Mouse (Mus musculus) gastrocnemius, postnatal 14 days (tissue): Measurements from ENCODE around the gene Serpina3b. TPM values are rescaled to one million over a fixed set of nuclear protein-coding genes. Genes with fewer than 3 reads are reported as not detected.
"Not testable (repeated sequence)": the region's sequence is repeated elsewhere in the genome, so short reads cannot be mapped to it uniquely, and the experiment has no call there.

Experiments
- DNase-seq: peaks from one replicate; pipeline ENCODE4 v3.0.0; 2021; ENCODE audit warnings: mixed read lengths
- intact Hi-C: fragments of 180-260 bp; cut with DNase I; formaldehyde crosslinking; loops from one replicate; pipeline ENCODE4 v1.15.1; 2025; ENCODE audit warnings: low total_unique reads
- long read RNA-seq, 2 experiments: library from polyadenylated mRNA; stranded (forward); transcript quantifications; one replicate each; pipeline ENCODE4 v2.0.0; 2021
- total RNA-seq, 2 experiments: library from RNA; stranded (reverse); gene quantifications; 2 replicates each; pipeline ENCODE4 v1.2.3; 2021

Gene Serpina3b
- total RNA-seq: not detected
- long read RNA-seq, experiment 1: 0 reads
- long read RNA-seq, experiment 2: 0 reads

GRCm38 (mm10) chr12:104127696-104128095 is at the start of gene Serpina3b:
Serpina3b (plus strand) TSS chr12:104127996.
- DNase-seq: no peak
- intact Hi-C loops: no loop called here

GRCm38 (mm10) chr12:104090119-104090518 is 37.7 kb upstream of the Serpina3b start:
- DNase-seq: no peak
- intact Hi-C loops: no loop called here

- DNase-seq: no peak
- intact Hi-C loops: no loop called here
Observed at GRCm38 (mm10) chr12:104091303-104091702, 36.5 kb upstream of the Serpina3b start.

GRCm38 (mm10) chr12:104100768-104101167 is 27.0 kb upstream of the Serpina3b start, which contains the start of gene Serpina5:
Serpina5 (plus strand) TSS chr12:104101113.
- intact Hi-C loops: no loop called here
- no peak for DNase-seq

GRCm38 (mm10) chr12:104105847-104106246 is 21.9 kb upstream of the Serpina3b start:
- no peak for DNase-seq
- intact Hi-C loops: no loop called here

- intact Hi-C loops: no loop called here
- no peak for DNase-seq
Observed at GRCm38 (mm10) chr12:104106919-104107318, 20.9 kb upstream of the Serpina3b start.

GRCm38 (mm10) chr12:104108507-104108906 is 19.3 kb upstream of the Serpina3b start:
- intact Hi-C loops: no loop called here
- DNase-seq: no peak

- intact Hi-C loops, DNase-seq: not testable (repeated sequence)
Observed at GRCm38 (mm10) chr12:104112333-104112732, 15.5 kb upstream of the Serpina3b start, which contains the start of gene Serpina3a. Serpina3a (plus strand) TSS chr12:104112724.

GRCm38 (mm10) chr12:104114921-104115579 is 12.7 kb upstream of the Serpina3b start:
- no peak for DNase-seq
- intact Hi-C loops: no loop called here

- no peak for DNase-seq
Observed at GRCm38 (mm10) chr12:104123097-104123496, 4.7 kb upstream of the Serpina3b start.

GRCm38 (mm10) chr12:104123996-104124395 is 3.8 kb upstream of the Serpina3b start:
- DNase-seq: no peak
- intact Hi-C loops: no loop called here

More at GRCm38 (mm10) chr12:104123097-104123496, 4.7 kb upstream of the Serpina3b start:
- intact Hi-C loops: no loop called here

- intact Hi-C loops: no loop called here
- no peak for DNase-seq
Observed at GRCm38 (mm10) chr12:104125021-104125560, 2.7 kb upstream of the Serpina3b start.

- no peak for DNase-seq
- intact Hi-C loops: no loop called here
Observed at GRCm38 (mm10) chr12:104131041-104131440, 3.2 kb downstream of the Serpina3b start.

- no peak for DNase-seq
- intact Hi-C loops: no loop called here
Observed at GRCm38 (mm10) chr12:104138216-104138615, 10.4 kb downstream of the Serpina3b start.

- intact Hi-C loops: no loop called here
- DNase-seq: no peak
Observed at GRCm38 (mm10) chr12:104140543-104141103, 12.8 kb downstream of the Serpina3b start.

- no peak for DNase-seq
- intact Hi-C loops: no loop called here
Observed at GRCm38 (mm10) chr12:104141506-104141905, 13.7 kb downstream of the Serpina3b start.

GRCm38 (mm10) chr12:104142427-104142826 is 14.6 kb downstream of the Serpina3b start:
- no peak for DNase-seq
- intact Hi-C loops: no loop called here

GRCm38 (mm10) chr12:104143286-104143685 is 15.5 kb downstream of the Serpina3b start:
- intact Hi-C loops: no loop called here
- DNase-seq: no peak

- DNase-seq: no peak
- intact Hi-C loops: no loop called here
Observed at GRCm38 (mm10) chr12:104145571-104145970, 17.8 kb downstream of the Serpina3b start.

GRCm38 (mm10) chr12:104151989-104152388 is 24.2 kb downstream of the Serpina3b start:
- intact Hi-C loops: no loop called here
- DNase-seq: no peak
